Mouse (Mus musculus) stomach, embryonic 15.5 days (tissue): Measurements from ENCODE around the gene Nfkbil1. TPM values are rescaled to one million over a fixed set of nuclear protein-coding genes. Genes with fewer than 3 reads are reported as not detected.

Experiments used
- ATAC-seq: fragments of 200-750 bp; cut with Nextera tagmentation; 2 replicates; pipeline ENCODE4 v1.8.0; 2017; ENCODE audit warnings: low read depth, moderate number of reproducible peaks, moderate TSS enrichment; ENCODE audit not compliant: insufficient read depth, low FRiP score
- H3K27ac ChIP-seq: fragments of 300-500 bp; sonication (generic); 2 replicates; pipeline ENCODE4 v1.5.1; 2015; ENCODE audit warnings: mild to moderate bottlenecking, inconsistent platforms
- H3K27me3 ChIP-seq: fragments of 300-500 bp; sonication (generic); replicated peaks from 2 replicates; pipeline ENCODE4 v1.6.1; 2015; ENCODE audit warnings: inconsistent platforms
- H3K36me3 ChIP-seq: fragments of 300-500 bp; sonication (generic); 2 replicates; pipeline ENCODE4 v1.6.1; 2015; ENCODE audit warnings: inconsistent platforms
- H3K4me1 ChIP-seq: fragments of 300-500 bp; sonication (generic); 2 replicates; pipeline ENCODE4 v1.6.1; 2015; ENCODE audit warnings: inconsistent platforms
- H3K4me2 ChIP-seq: fragments of 300-500 bp; sonication (generic); 2 replicates; pipeline ENCODE4 v1.6.1; 2015; ENCODE audit warnings: mild to moderate bottlenecking, inconsistent platforms
- H3K4me3 ChIP-seq: fragments of 300-500 bp; sonication (generic); replicated peaks from 2 replicates; pipeline ENCODE4 v1.5.1; 2015; ENCODE audit warnings: inconsistent platforms
- H3K9ac ChIP-seq: fragments of 300-500 bp; sonication (generic); 2 replicates; pipeline ENCODE4 v1.6.1; 2015; ENCODE audit warnings: inconsistent platforms
- H3K9me3 ChIP-seq: fragments of 300-500 bp; sonication (generic); 2 replicates; pipeline ENCODE4 v1.6.1; 2016; ENCODE audit warnings: inconsistent platforms
- WGBS: fragments of 180-500 bp; shearing (Covaris S2); methylation state at CpG from one replicate; pipeline ENCODE4 v1.1.7; 2015; 5-methylcytosine and 5-hydroxymethylcytosine counted together
- polyA plus RNA-seq: library from polyadenylated mRNA; unstranded; fragments of >200 nt; fragmentation: Nextera tagmentation; extraction: Ambion mirVana; gene quantifications from 2 replicates; pipeline ENCODE4 v1.2.1, GENCODE M21; 2015

The Nfkbil1 gene
- polyA plus RNA-seq, 1 experiment from 2014 or later: 12.5 TPM

GRCm38 (mm10) chr17:35186681-35187080, 48.9 kb downstream of the Nfkbil1 start:
- ATAC-seq: peak; percentile 20; the same call in 1 of the 2 replicates
- no peak overlapping the region for H3K9ac ChIP-seq
- WGBS: 0% methylated on average over 4 of the region's 4 CpGs

GRCm38 (mm10) chr17:35185639-35186611, 49.7 kb downstream of the Nfkbil1 start:
- no peaks in the 10 kb centered on the region for H3K27me3 ChIP-seq
- WGBS: 5% methylated on average over 18 of the region's 18 CpGs
- peak overlapping the region; percentile 58 for H3K4me2 ChIP-seq
- no peaks in the 10 kb centered on the region for H3K9me3 ChIP-seq
- H3K27ac ChIP-seq: peak overlapping the region; percentile 73
- peaks cover 9% of the 10 kb centered on the region for H3K4me1 ChIP-seq
- 0 out of 2 replicates have a peak, but pooled peaks have one; percentile 20 for ATAC-seq
- no peaks in the 10 kb centered on the region for H3K36me3 ChIP-seq
- peak overlapping the region; percentile 12; the same call in 1 of the 2 replicates for H3K9ac ChIP-seq
- peak overlapping the region; percentile 48 for H3K4me3 ChIP-seq

More at GRCm38 (mm10) chr17:35186681-35187080, 48.9 kb downstream of the Nfkbil1 start:
- Histone ChIP-seq H3K27ac (peak overlapping the region; percentile 73), H3K36me3 (no peaks in the 10 kb centered on the region), H3K9me3 (no peaks in the 10 kb centered on the region), H3K4me2 (peak overlapping the region; percentile 58), H3K4me3 (peak overlapping the region; percentile 48), H3K4me1 (peaks cover 9% of the 10 kb centered on the region), H3K27me3 (no peaks in the 10 kb centered on the region)

GRCm38 (mm10) chr17:35180093-35180492, 55.5 kb downstream of the Nfkbil1 start:
- Histone ChIP-seq H3K27me3 (no peaks in the 10 kb centered on the region), H3K9me3 (no peaks in the 10 kb centered on the region), H3K4me2 (no peak overlapping the region), H3K4me1 (no peaks in the 10 kb centered on the region), H3K36me3 (no peaks in the 10 kb centered on the region), H3K4me3 (no peak overlapping the region), H3K27ac (no peak overlapping the region), H3K9ac (no peak overlapping the region)
- no peak for ATAC-seq
- 88% methylated on average over 5 of the region's 5 CpGs for WGBS

- H3K36me3 ChIP-seq: no peaks in the 10 kb centered on the region
- no peak overlapping the region for H3K9ac ChIP-seq
- H3K4me2 ChIP-seq: no peak overlapping the region
- H3K4me1 ChIP-seq: no peaks in the 10 kb centered on the region
- whole genome bisulfite sequencing: 12% methylated on average over 5 of the region's 5 CpGs
- H3K9me3 ChIP-seq: no peaks in the 10 kb centered on the region
- no peak overlapping the region for H3K27ac ChIP-seq
- peak; percentile 87; the same call in 1 of the 2 replicates for ATAC-seq
- no peak overlapping the region for H3K4me3 ChIP-seq
- no peaks in the 10 kb centered on the region for H3K27me3 ChIP-seq
Measured at GRCm38 (mm10) chr17:35178528-35178927, 57.1 kb downstream of the Nfkbil1 start.

- Histone ChIP-seq H3K9me3 (no peaks in the 10 kb centered on the region), H3K4me3 (no peak within 1 kb of the TSS), H3K27ac (no peak within 1 kb of the TSS), H3K4me2 (no peak within 1 kb of the TSS), H3K27me3 (no peaks in the 10 kb centered on the region), H3K4me1 (no peaks in the 10 kb centered on the region), H3K36me3 (no peaks in the 10 kb centered on the region), H3K9ac (no peak within 1 kb of the TSS)
- ATAC-seq: no peak
- 48% methylated on average over 2 of the region's 2 CpGs for WGBS
Measured at GRCm38 (mm10) chr17:35175968-35176367, 59.6 kb downstream of the Nfkbil1 start, which contains the start of gene Aif1. Gene Aif1, minus strand, starts transcription at chr17:35176068.

GRCm38 (mm10) chr17:35175382-35175781, 60.2 kb downstream of the Nfkbil1 start:
- H3K36me3 ChIP-seq: no peaks in the 10 kb centered on the region
- no peaks in the 10 kb centered on the region for H3K4me1 ChIP-seq
- no peak overlapping the region for H3K9ac ChIP-seq
- H3K27me3 ChIP-seq: no peaks in the 10 kb centered on the region
- H3K4me2 ChIP-seq: no peak overlapping the region
- H3K9me3 ChIP-seq: no peaks in the 10 kb centered on the region
- no peak overlapping the region for H3K27ac ChIP-seq
- no peak for ATAC-seq
- WGBS: 70% methylated on average over 6 of the region's 6 CpGs
- H3K4me3 ChIP-seq: no peak overlapping the region

- WGBS: 59% methylated on average over 8 of the region's 8 CpGs
- H3K27me3 ChIP-seq: no peaks in the 10 kb centered on the region
- no peaks in the 10 kb centered on the region for H3K36me3 ChIP-seq
- H3K9ac ChIP-seq: no peak overlapping the region
- no peak overlapping the region for H3K4me3 ChIP-seq
- no peak overlapping the region for H3K27ac ChIP-seq
- no peaks in the 10 kb centered on the region for H3K4me1 ChIP-seq
- H3K4me2 ChIP-seq: no peak overlapping the region
- ATAC-seq: no peak
- H3K9me3 ChIP-seq: no peaks in the 10 kb centered on the region
Measured at GRCm38 (mm10) chr17:35174201-35174977, 61.2 kb downstream of the Nfkbil1 start.

- Histone ChIP-seq H3K27ac (no peak overlapping the region), H3K9me3 (no peaks in the 10 kb centered on the region), H3K9ac (no peak overlapping the region), H3K4me3 (no peak overlapping the region), H3K4me2 (no peak overlapping the region), H3K36me3 (no peaks in the 10 kb centered on the region), H3K4me1 (no peaks in the 10 kb centered on the region), H3K27me3 (no peaks in the 10 kb centered on the region)
- no peak for ATAC-seq
- 77% methylated on average over 3 of the region's 3 CpGs for WGBS
Measured at GRCm38 (mm10) chr17:35173329-35173728, 62.3 kb downstream of the Nfkbil1 start.

- Histone ChIP-seq H3K27me3 (no peaks in the 10 kb centered on the region), H3K4me2 (no peak overlapping the region), H3K4me1 (no peaks in the 10 kb centered on the region), H3K9ac (no peak overlapping the region), H3K9me3 (no peaks in the 10 kb centered on the region), H3K36me3 (no peaks in the 10 kb centered on the region), H3K27ac (no peak overlapping the region), H3K4me3 (no peak overlapping the region)
- WGBS: 65% methylated on average over 11 of the region's 11 CpGs
- no peak for ATAC-seq
Measured at GRCm38 (mm10) chr17:35172445-35173234, 63.0 kb downstream of the Nfkbil1 start.
